ENCODE assay signal across 10 mouse cellular contexts in genomic region chr19:5815010-5815409, GRCm38 (mm10). TPM values are rescaled to one million over a fixed set of nuclear protein-coding genes. Genes with fewer than 3 reads are reported as not detected.
DNase-seq lines count a peak whose midpoint lies in the region.
"Had no signal": no experiment of that assay in that cellular context is flagged by ENCODE, and none has a peak within 500 bp of the region (broad histone marks: within the 10 kb centered on the region; RNA-seq: fewer than 3 reads in every experiment).

No protein-coding gene starts in this region.

- DNase-seq in cerebellum, adult 9-10 months = peak; percentile 42
- DNase-seq in cerebellum, postnatal 4 days (ENCODE audit: low spot score in 2 of 2) = no peak
- DNase-seq in layer of hippocampus, adult 9-11 months = peak; percentile 69
- DNase-seq in layer of hippocampus, postnatal 36 days = no peak
- DNase-seq in right cerebral cortex, postnatal 25 days = peak; percentile 56
- no peak for DNase-seq in right cerebral cortex, postnatal 10 days (ENCODE audit: low spot score in 2 of 2)
- DNase-seq in urinary bladder, adult 2 months (ENCODE audit: low spot score) = no peak
- no peak for DNase-seq in adipocyte (ENCODE audit: low spot score)
- DNase-seq: B cell, adult 2 months; thymus, postnatal 36 days had no signal

RNA-seq across cellular contexts. Expression of gene Scyl1, which starts 43.8 kb away (rescaled TPM):
- total RNA-seq in layer of hippocampus, postnatal 36 days (2021) = 10 to 100 TPM; 75.6 to 75.9 TPM
- 104 and 123 TPM in 2 replicates for polyA plus RNA-seq in urinary bladder, adult 2 months (2012; rRNA removed)

Comparison
In these comparisons a context has a peak if more than half of its experiments do, and no peak if none do; other contexts are left out.
1. DNase-seq: peak in cerebellum, adult 9-10 months (single experiment), layer of hippocampus, adult 9-11 months (single experiment) and right cerebral cortex, postnatal 25 days (single experiment); none in cerebellum, postnatal 4 days (0 of 2), layer of hippocampus, postnatal 36 days (0 of 2), right cerebral cortex, postnatal 10 days (0 of 2), urinary bladder, adult 2 months (single experiment) and adipocyte (single experiment).